Mouse (Mus musculus) adrenal gland, adult 18-20 months (tissue): ENCODE results near the gene Hoxd1. TPM values are rescaled to one million over a fixed set of nuclear protein-coding genes. Genes with fewer than 3 reads are reported as not detected.

Experiments used
- DNase-seq, 2 experiments: peaks; one replicate each; pipeline ENCODE4 v3.0.0; 2021 to 2022; ENCODE audit warnings: low spot score in 2 of 2
- total RNA-seq, 2 experiments: library from RNA; stranded (reverse); gene quantifications; 1 replicate in 1 of 2; 2 replicates in 1 of 2; pipeline ENCODE4 v1.2.3; 2021

Hoxd1 gene
- total RNA-seq, 2 experiments from 2014 or later, result not detected

- no peak for DNase-seq
Observed at GRCm38 (mm10) chr2:74732513-74733316, 30.1 kb upstream of the Hoxd1 start.

GRCm38 (mm10) chr2:74733317-74733661, 29.5 kb upstream of the Hoxd1 start:
- DNase-seq, result no peak

DNA sequence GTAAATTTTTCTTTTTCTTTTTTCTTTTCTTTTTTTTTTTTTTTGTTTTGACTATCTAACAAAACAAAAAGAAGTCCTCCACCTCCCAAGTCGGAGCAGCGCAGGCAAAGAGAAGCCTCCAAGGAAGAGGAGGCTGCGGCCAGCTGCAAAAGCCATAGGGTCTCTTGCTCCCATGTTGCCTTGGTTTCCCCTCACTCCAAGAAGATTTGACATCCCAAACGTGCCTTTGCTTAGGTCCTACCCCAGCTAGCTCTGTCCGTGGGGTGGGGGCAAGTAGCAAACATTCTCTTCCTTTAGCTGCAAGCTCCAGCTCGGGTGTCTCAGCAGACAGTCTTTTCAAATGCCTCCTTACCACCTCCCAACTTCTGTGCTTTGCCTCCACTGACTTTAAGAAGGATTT, 29.0 kb upstream of the Hoxd1 start:
- DNase-seq, result no peak

- no peak for DNase-seq
Observed at GRCm38 (mm10) chr2:74734451-74734850, 28.3 kb upstream of the Hoxd1 start.

DNA sequence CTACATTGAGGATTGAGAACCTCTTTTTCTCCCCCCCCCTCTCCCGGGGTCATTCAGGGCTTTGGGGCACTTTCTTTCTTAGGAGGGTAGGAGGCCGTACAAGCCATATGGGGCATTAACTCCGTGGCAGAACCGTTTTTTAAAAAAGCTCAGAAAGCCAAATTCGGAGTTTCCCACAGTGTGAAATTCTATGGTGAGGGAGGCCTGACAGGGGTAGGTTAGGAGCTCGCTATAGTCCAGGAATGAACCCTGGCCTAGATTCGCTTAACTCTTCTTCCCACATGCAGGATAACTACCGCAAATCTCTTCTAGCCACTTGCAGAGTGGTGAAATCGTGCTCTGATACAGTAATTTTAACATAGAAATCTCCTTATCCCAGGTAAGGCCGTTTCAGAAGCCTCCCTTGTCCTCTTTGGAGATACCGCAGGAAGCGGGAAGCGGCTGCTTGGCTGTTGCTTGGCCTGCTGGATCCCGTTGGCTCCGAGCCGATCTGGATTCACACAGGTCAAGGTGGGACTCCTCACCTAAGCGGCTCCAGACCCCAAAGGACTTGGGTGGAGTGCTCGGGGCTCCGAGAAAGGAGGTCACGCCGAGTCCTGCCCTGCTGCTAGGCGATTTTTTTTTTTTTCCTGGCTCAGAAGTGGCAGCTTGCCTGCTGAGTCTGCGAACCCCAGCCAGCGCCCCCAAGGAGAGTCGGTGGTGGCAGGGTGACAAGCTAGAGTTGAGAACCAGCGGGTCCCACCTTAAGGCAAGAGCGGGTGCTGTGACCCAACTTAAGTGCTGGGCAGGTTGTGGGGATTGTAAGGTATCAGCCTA, 27.6 kb upstream of the Hoxd1 start:
- no peak for DNase-seq

DNA sequence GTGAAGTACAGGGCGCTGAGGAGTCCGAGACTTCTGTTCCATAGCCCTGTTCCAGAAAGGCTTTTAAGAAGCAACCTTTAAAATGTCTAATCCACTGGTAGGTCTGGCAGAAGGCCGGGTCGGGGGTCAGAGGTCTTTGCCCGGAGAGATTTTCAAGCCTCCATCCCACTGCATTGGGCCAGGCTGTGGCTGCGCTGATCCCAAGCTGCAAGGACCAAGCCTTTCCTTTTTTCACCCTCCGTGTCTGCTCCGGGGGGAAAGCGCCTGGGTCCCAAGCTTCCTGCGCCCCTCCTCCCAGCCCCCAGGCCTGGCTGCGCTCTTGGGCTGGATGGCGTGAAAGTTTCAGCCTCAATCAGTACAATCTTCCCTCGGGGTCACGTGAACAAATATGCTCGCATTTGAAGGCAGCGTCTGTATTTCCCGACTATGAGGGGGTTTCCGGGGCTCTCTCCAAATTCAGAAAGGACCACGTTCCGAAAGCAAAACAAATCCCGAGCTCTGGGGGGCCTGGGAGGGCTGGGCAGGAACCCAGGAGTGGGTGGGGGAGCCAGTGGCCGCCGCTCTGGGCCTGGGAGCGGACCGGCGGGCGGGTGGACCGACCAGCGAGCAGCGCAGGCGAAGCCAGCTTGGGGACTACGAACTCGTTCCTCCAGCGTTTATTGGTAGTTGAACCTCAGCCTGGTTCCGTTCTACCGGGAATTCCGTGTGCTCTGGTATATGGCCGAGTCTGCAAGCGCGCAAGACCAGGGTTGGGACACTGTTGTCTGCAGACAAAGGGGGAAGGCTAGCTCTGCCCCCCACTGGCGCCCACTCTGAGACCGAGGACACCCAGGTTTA, 26.7 kb upstream of the Hoxd1 start:
- no peak for DNase-seq

- no peak for DNase-seq
Observed at GRCm38 (mm10) chr2:74736688-74737577, 25.8 kb upstream of the Hoxd1 start.

- DNase-seq, result no peak
Observed at GRCm38 (mm10) chr2:74737578-74738070, 25.2 kb upstream of the Hoxd1 start.

- DNase-seq, result no peak
Observed at GRCm38 (mm10) chr2:74738623-74739475, 23.9 kb upstream of the Hoxd1 start.

DNA sequence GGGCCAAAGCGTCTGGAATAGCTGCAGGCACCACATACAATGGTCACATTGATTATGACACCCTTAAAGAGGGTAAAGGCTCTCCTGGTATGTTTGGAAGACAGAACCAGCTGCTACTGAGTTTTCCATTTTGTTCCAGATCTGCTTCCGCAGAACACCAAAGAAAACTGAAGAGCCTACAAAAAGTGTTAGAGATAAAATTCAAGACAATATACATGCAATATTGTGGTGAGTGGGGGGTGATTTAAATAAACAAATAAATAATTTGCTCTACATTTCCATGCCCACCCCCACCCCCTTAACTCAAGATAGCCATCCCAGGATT, 23.3 kb upstream of the Hoxd1 start:
- DNase-seq, result no peak

GRCm38 (mm10) chr2:74739869-74740268, 22.9 kb upstream of the Hoxd1 start:
- no peak for DNase-seq

DNA sequence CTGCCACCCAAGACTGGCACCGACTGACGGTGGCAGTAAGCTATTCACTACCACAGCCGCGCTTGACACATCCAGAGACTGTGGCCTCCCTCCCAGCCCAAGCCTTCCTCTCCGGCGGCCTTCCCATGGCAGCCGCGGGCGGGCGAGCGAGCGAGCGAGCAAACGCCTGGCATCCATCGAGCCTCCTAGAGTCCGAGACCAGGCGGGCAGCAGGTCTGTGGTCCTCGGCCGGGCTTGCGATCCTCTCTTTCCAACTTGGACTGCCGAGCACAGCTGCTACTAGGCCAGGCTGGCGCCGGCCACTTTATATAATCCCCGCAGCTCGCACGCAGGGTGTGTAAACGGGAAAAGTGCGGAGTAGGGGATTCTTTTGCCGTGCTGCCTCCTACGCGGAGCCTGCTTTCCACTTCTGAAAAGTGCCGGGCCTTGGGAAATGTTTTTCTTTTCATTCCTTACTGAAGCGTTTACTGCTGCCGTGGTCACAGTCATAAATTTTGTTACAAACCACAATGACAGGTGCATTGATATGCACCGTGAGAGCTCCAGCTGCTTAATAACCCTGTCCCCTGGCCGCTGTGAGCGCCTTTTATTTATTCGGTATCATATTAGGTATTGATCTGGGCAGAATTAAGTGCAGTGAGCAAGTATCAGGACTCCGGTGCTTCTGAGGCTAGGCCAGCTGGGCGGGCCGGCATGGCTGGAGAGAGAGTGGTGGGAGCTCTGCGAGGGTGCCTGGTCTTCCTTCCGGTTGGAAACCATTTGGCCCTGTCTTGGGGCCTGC, 22.3 kb upstream of the Hoxd1 start:
- no peak for DNase-seq

DNA sequence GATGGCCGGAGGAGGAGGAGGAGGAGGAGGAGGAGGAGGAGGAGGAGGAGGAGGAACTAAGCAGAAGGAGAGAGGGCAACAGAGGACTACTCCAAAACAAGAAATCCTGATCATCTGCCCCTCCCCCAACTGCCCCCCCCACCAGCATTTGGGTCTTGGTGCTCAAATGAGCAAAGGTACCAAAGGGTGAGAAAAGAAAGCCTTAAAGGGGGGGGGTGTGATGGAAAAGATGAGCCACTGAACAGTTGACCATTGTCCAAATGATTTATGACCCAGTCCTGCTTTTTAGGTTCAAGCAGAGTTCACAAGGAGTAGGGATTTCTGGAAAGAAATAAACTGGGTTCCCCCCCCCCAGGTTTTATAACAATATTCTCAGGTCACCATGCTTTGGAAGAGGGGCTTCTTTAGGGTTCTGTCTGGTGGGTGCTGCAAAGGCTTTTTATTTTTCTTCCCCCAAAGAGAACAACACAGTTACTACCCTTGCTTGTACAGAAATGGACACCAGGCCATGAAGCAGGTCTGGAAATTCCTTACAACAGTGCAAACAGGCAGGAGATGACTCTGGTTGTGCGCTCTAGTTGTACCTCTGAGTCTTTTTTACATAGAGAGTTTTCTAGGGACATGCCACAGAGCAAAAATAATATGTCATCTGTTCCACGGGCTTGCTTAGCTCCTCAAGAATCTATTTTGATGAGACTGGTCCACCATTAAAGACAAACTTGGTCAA, 21.4 kb upstream of the Hoxd1 start:
- DNase-seq, result no peak

GRCm38 (mm10) chr2:74741979-74742277, 20.9 kb upstream of the Hoxd1 start:
- no peak for DNase-seq

DNA sequence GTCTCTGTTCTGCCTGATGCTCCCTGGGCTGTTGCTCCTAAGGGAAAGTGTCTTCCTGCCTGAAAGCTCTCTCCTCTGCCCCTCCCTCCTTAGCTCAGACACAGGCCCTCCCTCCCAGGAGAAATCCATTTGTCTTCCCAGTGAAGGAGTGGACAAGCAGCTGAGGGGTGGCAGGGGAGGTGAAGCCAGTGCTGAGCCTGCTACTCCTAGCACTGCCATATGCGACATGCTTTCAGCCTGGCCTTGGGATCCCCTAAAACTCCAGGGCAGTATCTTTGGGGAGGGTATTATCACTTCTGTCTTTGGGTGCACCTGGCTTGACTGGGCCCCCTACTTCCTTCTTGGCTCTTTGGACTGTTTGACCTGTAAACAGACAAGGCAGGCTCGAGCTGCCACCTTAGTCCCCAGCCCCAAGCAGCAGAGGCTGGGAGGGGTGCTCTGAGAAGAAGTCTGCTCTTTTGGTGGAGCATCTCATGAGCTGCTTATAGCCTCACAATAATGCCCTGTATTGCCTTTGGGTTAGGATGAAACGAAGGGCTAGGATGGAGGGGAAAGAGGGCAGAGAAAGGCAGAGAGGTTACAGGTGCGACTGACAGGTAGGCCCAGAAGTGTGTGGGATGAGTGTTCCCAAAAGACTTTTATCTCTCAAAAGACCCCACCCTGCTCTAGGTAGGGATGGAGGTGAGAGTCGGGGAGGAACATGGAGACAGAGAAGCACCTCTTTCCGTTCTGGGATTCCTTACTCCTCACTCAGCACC, 17.1 kb upstream of the Hoxd1 start:
- DNase-seq, result no peak

DNA sequence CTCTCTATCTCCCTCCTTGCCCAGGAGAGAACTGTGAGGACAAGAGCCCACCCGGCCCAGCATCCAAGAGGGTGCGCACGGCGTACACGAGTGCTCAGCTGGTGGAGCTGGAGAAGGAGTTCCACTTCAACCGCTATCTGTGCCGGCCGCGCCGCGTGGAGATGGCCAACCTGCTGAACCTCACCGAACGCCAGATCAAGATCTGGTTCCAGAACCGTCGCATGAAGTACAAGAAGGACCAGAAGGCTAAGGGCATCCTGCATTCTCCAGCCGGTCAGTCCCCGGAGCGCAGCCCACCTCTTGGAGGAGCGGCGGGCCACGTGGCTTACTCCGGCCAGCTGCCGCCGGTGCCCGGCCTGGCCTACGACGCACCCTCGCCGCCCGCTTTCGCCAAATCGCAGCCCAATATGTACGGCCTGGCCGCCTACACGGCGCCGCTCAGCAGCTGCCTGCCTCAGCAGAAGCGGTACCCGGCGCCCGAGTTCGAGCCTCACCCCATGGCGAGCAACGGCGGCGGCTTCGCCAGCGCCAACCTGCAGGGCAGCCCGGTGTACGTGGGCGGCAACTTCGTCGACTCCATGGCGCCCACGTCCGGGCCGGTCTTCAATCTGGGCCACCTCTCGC, 16.4 kb upstream of the Hoxd1 start:
- DNase-seq, result no peak

DNA sequence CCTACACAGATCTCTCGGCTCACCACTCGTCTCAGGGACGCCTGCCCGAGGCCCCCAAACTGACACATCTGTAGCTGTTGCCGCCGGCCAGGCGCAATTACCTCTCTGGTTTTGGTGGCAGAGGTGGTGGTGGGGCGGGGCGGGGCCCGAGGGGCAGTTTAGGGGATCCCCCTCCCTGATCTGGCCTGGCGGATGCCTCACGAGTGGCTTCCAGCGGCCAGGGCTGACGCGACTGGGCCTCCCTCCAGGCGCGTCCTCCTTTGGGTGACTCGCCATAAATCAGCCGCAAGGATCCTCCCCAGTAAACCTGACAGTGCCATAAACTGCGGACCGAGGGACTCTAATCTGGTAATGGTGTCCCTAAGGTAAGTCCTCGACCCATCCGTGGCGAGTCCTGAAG, 15.8 kb upstream of the Hoxd1 start:
- DNase-seq, result no peak
